Mouse (Mus musculus) embryonic facial prominence, embryonic 14.5 days (tissue): Measurements from ENCODE around the gene Saxo1. TPM values are rescaled to one million over a fixed set of nuclear protein-coding genes. Genes with fewer than 3 reads are reported as not detected.

Source experiments
- ATAC-seq: fragments of 200-750 bp; cut with Nextera tagmentation; 2 replicates; pipeline ENCODE4 v1.8.0; 2017; ENCODE audit warnings: low read depth, moderate number of reproducible peaks, moderate TSS enrichment
- DNase-seq: peaks from one replicate; pipeline ENCODE4 v3.0.0-alpha.2; 2015; ENCODE audit warnings: low spot score
- H3K27ac ChIP-seq: fragments of 300-500 bp; sonication (generic); replicated peaks from 2 replicates; pipeline ENCODE4 v1.5.1; 2014; ENCODE audit warnings: low read depth, mild to moderate bottlenecking, low read length, moderate library complexity
- H3K27me3 ChIP-seq: fragments of 300-500 bp; sonication (generic); replicated peaks from 2 replicates; pipeline ENCODE4 v1.6.1; 2014; ENCODE audit warnings: low read length; ENCODE audit not compliant: control insufficient read depth, insufficient read depth
- H3K36me3 ChIP-seq: fragments of 300-500 bp; sonication (generic); 2 replicates; pipeline ENCODE4 v1.6.1; 2014; ENCODE audit warnings: low read length, mixed read lengths; ENCODE audit not compliant: control insufficient read depth, insufficient read depth
- H3K4me1 ChIP-seq: fragments of 300-500 bp; sonication (generic); 2 replicates; pipeline ENCODE4 v1.6.1; 2014; ENCODE audit warnings: antibody characterized with exemption, low read length; ENCODE audit not compliant: control insufficient read depth, insufficient read depth
- H3K4me2 ChIP-seq: fragments of 300-500 bp; sonication (generic); 2 replicates; pipeline ENCODE4 v1.6.1; 2014; ENCODE audit warnings: low read depth, mild to moderate bottlenecking, low read length, moderate library complexity, mixed read lengths
- H3K4me3 ChIP-seq: fragments of 300-500 bp; sonication (generic); 2 replicates; pipeline ENCODE4 v1.5.1; 2014; ENCODE audit warnings: low read depth, mild to moderate bottlenecking, low read length
- H3K9ac ChIP-seq: fragments of 300-500 bp; sonication (generic); 2 replicates; pipeline ENCODE4 v1.6.1; 2014; ENCODE audit warnings: low read depth, mild to moderate bottlenecking, low read length, moderate library complexity, mixed read lengths
- H3K9me3 ChIP-seq: fragments of 300-500 bp; sonication (generic); 2 replicates; pipeline ENCODE4 v1.6.1; 2016; ENCODE audit warnings: low read length; ENCODE audit not compliant: control insufficient read depth
- WGBS: fragments of 180-500 bp; shearing (Covaris S2); extraction: QIAGEN DNeasy Blood & Tissue Kit; methylation state at CpG from one replicate; pipeline ENCODE4 v1.1.7; 2014; 5-methylcytosine and 5-hydroxymethylcytosine counted together
- polyA plus RNA-seq: library from polyadenylated mRNA; unstranded; fragments of >200 nt; fragmentation: Nextera tagmentation; extraction: Ambion mirVana; gene quantifications from 2 replicates; pipeline ENCODE4 v1.2.1, GENCODE M21; 2014

The Saxo1 gene
- 0.10 and 0.28 TPM in 2 replicates for polyA plus RNA-seq

DNA sequence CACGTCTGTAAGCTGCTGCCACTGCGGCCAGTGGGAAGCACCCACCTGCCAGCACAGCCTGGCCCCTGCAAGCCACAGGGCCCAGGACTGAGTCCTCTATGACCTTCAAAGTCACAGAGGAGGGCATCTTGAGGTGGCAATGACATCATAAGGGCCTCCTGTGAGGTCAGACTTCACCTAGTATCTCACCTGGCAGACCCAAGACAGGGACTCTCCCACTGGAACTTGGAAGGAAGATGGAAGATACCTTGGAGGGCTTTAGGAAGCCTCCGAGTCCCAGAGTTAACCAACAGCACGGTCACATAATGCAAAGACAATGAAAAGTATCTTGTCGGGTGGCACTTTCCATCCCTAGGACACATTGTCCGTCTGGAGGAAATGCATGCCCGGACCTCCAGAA lies at the start of gene Saxo1:
Saxo1 (minus strand) TSS at position 101 of the 400 bp plus-strand sequence.
- DNase-seq (no peak), ATAC-seq (no peak)
- no peaks in the 10 kb centered on the region for H3K4me1 ChIP-seq
- H3K4me2 ChIP-seq = no peak within 1 kb of the TSS
- H3K4me3 ChIP-seq = no peak within 1 kb of the TSS
- no peak within 1 kb of the TSS for H3K9ac ChIP-seq
- no peak within 1 kb of the TSS for H3K27ac ChIP-seq
- no peaks in the 10 kb centered on the region for H3K27me3 ChIP-seq
- H3K36me3 ChIP-seq = no peaks in the 10 kb centered on the region
- H3K9me3 ChIP-seq = no peaks in the 10 kb centered on the region
- WGBS = 86% methylated on average over 7 of the region's 7 CpGs

GRCm38 (mm10) chr4:86591304-86591703 lies 33.2 kb upstream of the Saxo1 start:
- Histone ChIP-seq H3K4me3 (no peak overlapping the region), H3K27me3 (no peaks in the 10 kb centered on the region), H3K4me2 (no peak overlapping the region), H3K4me1 (no peaks in the 10 kb centered on the region), H3K9ac (no peak overlapping the region), H3K36me3 (peaks cover 51% of the 10 kb centered on the region), H3K9me3 (no peaks in the 10 kb centered on the region), H3K27ac (no peak overlapping the region)
- ATAC-seq = no peak
- 93% methylated on average over 2 of the region's 2 CpGs for WGBS
- DNase-seq = no peak

DNA sequence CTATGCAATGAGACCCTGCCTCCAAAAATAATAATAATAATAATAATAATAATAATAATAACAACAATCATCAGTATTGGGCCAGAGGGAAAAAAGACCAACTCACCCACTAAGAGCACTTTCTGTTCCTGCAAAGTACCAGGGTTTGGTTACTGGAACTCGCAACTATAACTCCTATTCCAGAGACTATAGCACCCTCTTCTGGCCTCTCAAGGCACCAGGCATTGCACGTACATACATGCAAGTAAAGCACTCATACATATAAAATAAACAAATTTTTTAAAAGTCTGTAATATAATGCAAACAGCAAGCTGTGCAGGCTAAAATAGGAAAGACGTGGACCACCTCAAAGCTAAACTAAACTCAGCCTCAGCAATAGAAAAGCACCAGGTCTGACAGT lies 30.1 kb upstream of the Saxo1 start:
- no peak for ATAC-seq
- H3K4me2 ChIP-seq = no peak overlapping the region
- no peak overlapping the region for H3K4me3 ChIP-seq
- 80% methylated on average over 3 of the region's 3 CpGs for WGBS
- no peak overlapping the region for H3K27ac ChIP-seq
- H3K9ac ChIP-seq = no peak overlapping the region
- peaks cover 72% of the 10 kb centered on the region for H3K36me3 ChIP-seq
- H3K4me1 ChIP-seq = no peaks in the 10 kb centered on the region
- no peak for DNase-seq
- no peaks in the 10 kb centered on the region for H3K27me3 ChIP-seq
- no peaks in the 10 kb centered on the region for H3K9me3 ChIP-seq

DNA sequence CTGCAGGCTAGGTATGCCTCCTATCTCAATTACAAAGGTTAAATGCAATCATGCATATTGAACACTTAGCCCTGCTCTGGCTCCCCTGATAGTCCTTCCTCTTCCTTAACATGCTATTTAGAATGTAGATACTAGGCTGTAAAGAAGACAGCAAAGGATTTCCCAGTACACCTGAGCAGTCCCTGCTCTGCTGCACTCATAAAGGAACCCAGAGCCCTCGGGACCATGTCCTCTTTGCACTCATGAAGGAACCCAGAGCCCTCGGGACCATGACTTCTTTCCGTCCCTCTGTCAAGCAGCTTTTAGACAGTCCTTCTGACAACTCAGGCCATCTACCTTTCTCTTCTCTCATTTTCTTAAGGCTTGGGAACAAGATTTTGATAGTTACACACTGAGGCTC lies 22.5 kb upstream of the Saxo1 start:
- Histone ChIP-seq H3K9ac (no peak overlapping the region), H3K4me1 (peaks cover 15% of the 10 kb centered on the region; the same call in 1 of the 2 replicates), H3K27me3 (no peaks in the 10 kb centered on the region), H3K36me3 (peaks cover 59% of the 10 kb centered on the region), H3K27ac (no peak overlapping the region), H3K9me3 (no peaks in the 10 kb centered on the region), H3K4me3 (no peak overlapping the region), H3K4me2 (no peak overlapping the region)
- DNase-seq = no peak
- 86% methylated on average over 3 of the region's 3 CpGs for WGBS
- no peak for ATAC-seq

- H3K27ac ChIP-seq = no peak overlapping the region
- ATAC-seq (no peak), DNase-seq (no peak)
- no peaks in the 10 kb centered on the region for H3K27me3 ChIP-seq
- H3K4me3 ChIP-seq = no peak overlapping the region
- peaks cover 54% of the 10 kb centered on the region for H3K36me3 ChIP-seq
- H3K4me2 ChIP-seq = no peak overlapping the region
- H3K9ac ChIP-seq = no peak overlapping the region
- WGBS = 59% methylated on average over 4 of the region's 4 CpGs
- H3K4me1 ChIP-seq = peaks cover 15% of the 10 kb centered on the region; the same call in 1 of the 2 replicates
- no peaks in the 10 kb centered on the region for H3K9me3 ChIP-seq
Measured at GRCm38 (mm10) chr4:86580056-86580455, 21.9 kb upstream of the Saxo1 start.

- Histone ChIP-seq H3K9me3 (no peaks in the 10 kb centered on the region), H3K27ac (peak overlapping the region; percentile 95; the same call in 1 of the 2 replicates), H3K9ac (peak overlapping the region; percentile 96), H3K4me1 (peaks cover 15% of the 10 kb centered on the region; the same call in 1 of the 2 replicates), H3K4me2 (peak overlapping the region; percentile 84), H3K4me3 (peak overlapping the region; percentile 98), H3K27me3 (no peaks in the 10 kb centered on the region), H3K36me3 (peaks cover 26% of the 10 kb centered on the region; the same call in 1 of the 2 replicates)
- no peak for DNase-seq
- 8% methylated on average over 11 of the region's 11 CpGs for WGBS
- no peak for ATAC-seq
Measured at GRCm38 (mm10) chr4:86576630-86577225, 18.6 kb upstream of the Saxo1 start.

DNA sequence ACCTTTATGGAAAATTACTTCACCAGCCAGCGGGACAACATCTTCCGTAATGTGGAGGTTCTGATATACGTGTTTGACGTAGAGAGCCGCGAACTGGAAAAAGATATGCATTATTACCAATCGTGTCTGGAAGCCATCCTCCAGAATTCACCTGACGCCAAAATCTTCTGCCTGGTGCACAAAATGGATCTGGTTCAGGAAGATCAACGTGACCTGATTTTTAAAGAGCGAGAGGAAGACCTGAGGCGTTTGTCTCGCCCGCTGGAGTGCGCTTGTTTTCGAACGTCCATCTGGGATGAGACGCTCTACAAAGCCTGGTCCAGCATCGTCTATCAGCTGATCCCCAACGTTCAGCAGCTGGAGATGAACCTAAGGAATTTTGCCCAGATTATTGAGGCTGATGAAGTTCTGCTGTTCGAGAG lies 18.0 kb upstream of the Saxo1 start:
- Histone ChIP-seq H3K4me1 (peaks cover 15% of the 10 kb centered on the region; the same call in 1 of the 2 replicates), H3K4me3 (peak overlapping the region; percentile 98), H3K27ac (peak overlapping the region; percentile 95), H3K27me3 (no peaks in the 10 kb centered on the region), H3K36me3 (peaks cover 26% of the 10 kb centered on the region; the same call in 1 of the 2 replicates), H3K9me3 (no peaks in the 10 kb centered on the region), H3K4me2 (peak overlapping the region; percentile 84), H3K9ac (peak overlapping the region; percentile 96)
- no peak for ATAC-seq
- peak; percentile 34 for DNase-seq
- 0% methylated on average over 20 of the region's 20 CpGs for WGBS

DNA sequence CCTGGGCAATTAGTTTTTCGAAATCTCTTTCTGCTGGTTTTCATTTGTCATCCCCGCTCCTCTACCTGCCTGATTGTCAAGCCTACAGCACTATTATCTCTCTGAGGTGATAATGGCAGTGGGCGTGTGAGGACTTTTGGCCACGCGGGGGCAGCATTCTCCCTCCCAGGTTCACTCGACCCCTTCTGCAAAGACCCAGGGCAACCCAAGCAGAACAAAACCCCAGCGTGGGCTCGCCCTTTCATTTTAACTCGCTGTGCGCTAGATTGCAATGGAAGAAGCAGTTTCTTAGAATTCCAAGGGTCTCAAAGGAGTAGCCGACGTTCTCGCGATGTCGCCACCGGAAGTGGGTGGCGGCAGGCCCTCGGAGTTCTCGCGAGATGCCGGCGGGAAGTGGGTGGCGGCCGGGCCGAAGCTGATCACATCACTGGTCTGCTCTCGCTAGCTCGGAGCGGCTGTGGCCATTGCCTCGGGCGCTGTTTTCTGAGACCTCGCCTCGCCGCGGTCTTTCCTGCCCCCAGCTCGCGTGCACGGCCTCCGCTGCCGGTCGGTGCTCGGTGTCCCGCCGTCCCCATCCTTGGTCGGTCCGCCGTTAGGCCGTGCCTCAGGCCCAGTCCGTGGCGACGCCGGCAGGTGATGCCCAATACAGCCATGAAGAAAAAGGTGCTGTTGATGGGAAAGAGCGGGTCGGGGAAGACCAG lies 17.3 kb upstream of the Saxo1 start, which contains the start of gene Rraga:
Rraga (plus strand) TSS at position 386 of the 701 bp plus-strand sequence.
- peak within 1 kb of the TSS; percentile 84 for H3K4me2 ChIP-seq
- no peaks in the 10 kb centered on the region for H3K9me3 ChIP-seq
- H3K27me3 ChIP-seq = no peaks in the 10 kb centered on the region
- H3K27ac ChIP-seq = peak within 1 kb of the TSS; percentile 95
- ATAC-seq (peak; percentile 98), DNase-seq (peak; percentile 97)
- peaks cover 15% of the 10 kb centered on the region; the same call in 1 of the 2 replicates for H3K4me1 ChIP-seq
- H3K4me3 ChIP-seq = peak within 1 kb of the TSS; percentile 98
- H3K36me3 ChIP-seq = peaks cover 23% of the 10 kb centered on the region; the same call in 1 of the 2 replicates
- WGBS = under 1% methylated on average over 53 of the region's 53 CpGs
- peak within 1 kb of the TSS; percentile 96 for H3K9ac ChIP-seq
